Mouse (Mus musculus) common myeloid progenitor, adult 5-6 weeks (primary cell): Measurements from ENCODE around the gene Enho. TPM values are rescaled to one million over a fixed set of nuclear protein-coding genes. Genes with fewer than 3 reads are reported as not detected.

Experiments
- ATAC-seq: replicated peaks from 2 replicates; pipeline ENCODE4 v1.8.0; 2016; ENCODE audit warnings: low read depth, mild to moderate bottlenecking, moderate TSS enrichment, inconsistent platforms; ENCODE audit not compliant: poor library complexity, severe bottlenecking
- total RNA-seq: library from RNA; stranded (forward); fragments of 200-1000, 187-1606 nt; gene quantifications from 2 replicates; pipeline ENCODE4 v1.2.3, GENCODE M21; 2017

Gene Enho
- total RNA-seq, 1 experiment from 2014 or later: not detected

- no peak for ATAC-seq
Observed at GRCm38 (mm10) chr4:41636366-41636765, 3.8 kb downstream of the Enho start.

GRCm38 (mm10) chr4:41635906-41636305 lies 4.2 kb downstream of the Enho start:
- ATAC-seq: no peak

GRCm38 (mm10) chr4:41635224-41635623 lies 4.9 kb downstream of the Enho start:
- ATAC-seq: no peak

GRCm38 (mm10) chr4:41634631-41635030 lies 5.5 kb downstream of the Enho start:
- no peak for ATAC-seq

GRCm38 (mm10) chr4:41633001-41633400 lies 7.1 kb downstream of the Enho start:
- no peak for ATAC-seq

- no peak for ATAC-seq
Observed at GRCm38 (mm10) chr4:41631390-41631789, 8.7 kb downstream of the Enho start.

GRCm38 (mm10) chr4:41630196-41630595 lies 9.9 kb downstream of the Enho start:
- no peak for ATAC-seq

GRCm38 (mm10) chr4:41628202-41628927 lies 11.8 kb downstream of the Enho start:
- ATAC-seq: peak; percentile 95

- no peak for ATAC-seq
Observed at GRCm38 (mm10) chr4:41622071-41622470, 18.1 kb downstream of the Enho start.

- no peak for ATAC-seq
Observed at GRCm38 (mm10) chr4:41618916-41619746, 21.0 kb downstream of the Enho start.

GRCm38 (mm10) chr4:41615661-41616599 lies 24.2 kb downstream of the Enho start:
- ATAC-seq: no peak

GRCm38 (mm10) chr4:41614156-41614555 lies 26.0 kb downstream of the Enho start:
- ATAC-seq: peak; percentile 88

- no peak for ATAC-seq
Observed at GRCm38 (mm10) chr4:41612166-41612565, 28.0 kb downstream of the Enho start.

- no peak for ATAC-seq
Observed at GRCm38 (mm10) chr4:41610594-41610980, 29.5 kb downstream of the Enho start.

- ATAC-seq: no peak
Observed at GRCm38 (mm10) chr4:41609681-41610593, 30.2 kb downstream of the Enho start.

- peak; percentile 85 for ATAC-seq
Observed at GRCm38 (mm10) chr4:41606784-41607183, 33.3 kb downstream of the Enho start.

- no peak for ATAC-seq
Observed at GRCm38 (mm10) chr4:41604476-41605396, 35.4 kb downstream of the Enho start.

GRCm38 (mm10) chr4:41602818-41603217 lies 37.3 kb downstream of the Enho start:
- no peak for ATAC-seq
